Mouse (Mus musculus) neural tube, embryonic 14.5 days (tissue): ENCODE data around the gene R3hcc1l. TPM values are rescaled to one million over a fixed set of nuclear protein-coding genes. Genes with fewer than 3 reads are reported as not detected.
A peak's percentile ranks its signal among the peaks of the same experiment; 100 is the strongest.

ENCODE experiments used
- ATAC-seq: fragments of 200-750 bp; cut with Nextera tagmentation; 2 replicates; pipeline ENCODE4 v1.8.0; 2017; ENCODE audit warnings: low read depth, mild to moderate bottlenecking, moderate TSS enrichment, moderate library complexity
- H3K27ac ChIP-seq: fragments of 300-500 bp; sonication (generic); 2 replicates; pipeline ENCODE4 v1.5.1; 2014; ENCODE audit warnings: low read depth, mild to moderate bottlenecking, control low read depth, low read length, moderate library complexity, mixed read lengths
- H3K27me3 ChIP-seq: fragments of 300-500 bp; sonication (generic); 2 replicates; pipeline ENCODE4 v1.6.1; 2014; ENCODE audit warnings: low read length; ENCODE audit not compliant: control insufficient read depth, insufficient read depth
- H3K36me3 ChIP-seq: fragments of 300-500 bp; sonication (generic); 2 replicates; pipeline ENCODE4 v1.6.1; 2014; ENCODE audit warnings: low read length, mixed read lengths; ENCODE audit not compliant: control insufficient read depth, insufficient read depth
- H3K4me1 ChIP-seq: fragments of 300-500 bp; sonication (generic); 2 replicates; pipeline ENCODE4 v1.6.1; 2014; ENCODE audit warnings: low read length; ENCODE audit not compliant: control insufficient read depth, insufficient read depth
- H3K4me2 ChIP-seq: fragments of 300-500 bp; sonication (generic); 2 replicates; pipeline ENCODE4 v1.6.1; 2014; ENCODE audit warnings: mild to moderate bottlenecking, low read depth, low read length, control low read depth
- H3K4me3 ChIP-seq: fragments of 300-500 bp; sonication (generic); 2 replicates; pipeline ENCODE4 v1.5.1; 2014; ENCODE audit warnings: low read depth, low read length, control low read depth, mixed read lengths
- H3K9ac ChIP-seq: fragments of 300-500 bp; sonication (generic); replicated peaks from 2 replicates; pipeline ENCODE4 v1.6.1; 2014; ENCODE audit warnings: low read depth, mild to moderate bottlenecking, control low read depth, low read length, mixed read lengths
- H3K9me3 ChIP-seq: fragments of 300-500 bp; sonication (generic); 2 replicates; pipeline ENCODE4 v1.6.1; 2016; ENCODE audit warnings: low read length; ENCODE audit not compliant: control insufficient read depth
- WGBS: fragments of 180-500 bp; shearing (Covaris S2); extraction: QIAGEN DNeasy Blood & Tissue Kit; methylation state at CpG from one replicate; pipeline ENCODE4 v1.1.7; 2014; 5-methylcytosine and 5-hydroxymethylcytosine counted together
- polyA plus RNA-seq: library from polyadenylated mRNA; unstranded; fragments of >200 nt; fragmentation: Nextera tagmentation; extraction: Ambion mirVana; gene quantifications from 2 replicates; pipeline ENCODE4 v1.2.1, GENCODE M21; 2014

Gene R3hcc1l
- polyA plus RNA-seq: 12.7 and 16.7 TPM in 2 replicates

- peak within 1 kb of the TSS; percentile 78 for H3K9ac ChIP-seq
- peak within 1 kb of the TSS; percentile 65 for H3K4me2 ChIP-seq
- under 1% methylated on average over 59 of the region's 59 CpGs for WGBS
- H3K4me3 ChIP-seq: peak within 1 kb of the TSS; percentile 80
- peak within 1 kb of the TSS; percentile 65 for H3K27ac ChIP-seq
- no peaks in the 10 kb centered on the region for H3K36me3 ChIP-seq
- ATAC-seq: peak; percentile 96
- H3K9me3 ChIP-seq: no peaks in the 10 kb centered on the region
- peaks cover 11% of the 10 kb centered on the region; the same call in 1 of the 2 replicates for H3K4me1 ChIP-seq
- H3K27me3 ChIP-seq: no peaks in the 10 kb centered on the region
Measured at GRCm38 (mm10) chr19:42518620-42519310, at the start of gene R3hcc1l. R3hcc1l (plus strand) TSS chr19:42518759.

DNA sequence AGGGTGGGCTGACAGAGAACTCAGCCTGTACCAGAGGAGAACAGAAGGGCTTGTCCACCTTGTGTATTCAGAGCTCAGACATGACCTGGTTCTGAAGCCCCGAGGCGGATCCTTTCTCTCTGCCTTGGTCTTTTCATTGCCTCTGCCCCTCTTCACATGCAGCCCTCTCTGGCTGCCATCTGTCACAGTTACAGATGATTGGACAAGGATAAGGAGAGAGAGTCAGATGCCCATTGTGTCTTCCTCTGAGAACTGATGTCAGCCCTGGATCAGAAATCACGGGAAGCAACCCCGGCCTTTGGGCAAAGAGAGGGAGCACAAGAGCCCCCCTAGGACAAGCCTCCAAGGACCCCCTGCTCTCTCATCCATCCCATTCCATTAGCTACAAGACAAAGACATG, 47.0 kb upstream of the R3hcc1l start:
- Histone ChIP-seq H3K4me2 (no peak overlapping the region), H3K9ac (no peak overlapping the region), H3K27me3 (no peaks in the 10 kb centered on the region), H3K36me3 (no peaks in the 10 kb centered on the region), H3K9me3 (no peaks in the 10 kb centered on the region), H3K4me1 (no peaks in the 10 kb centered on the region), H3K27ac (no peak overlapping the region), H3K4me3 (no peak overlapping the region)
- WGBS: 40% methylated on average over 4 of the region's 4 CpGs
- no peak for ATAC-seq

DNA sequence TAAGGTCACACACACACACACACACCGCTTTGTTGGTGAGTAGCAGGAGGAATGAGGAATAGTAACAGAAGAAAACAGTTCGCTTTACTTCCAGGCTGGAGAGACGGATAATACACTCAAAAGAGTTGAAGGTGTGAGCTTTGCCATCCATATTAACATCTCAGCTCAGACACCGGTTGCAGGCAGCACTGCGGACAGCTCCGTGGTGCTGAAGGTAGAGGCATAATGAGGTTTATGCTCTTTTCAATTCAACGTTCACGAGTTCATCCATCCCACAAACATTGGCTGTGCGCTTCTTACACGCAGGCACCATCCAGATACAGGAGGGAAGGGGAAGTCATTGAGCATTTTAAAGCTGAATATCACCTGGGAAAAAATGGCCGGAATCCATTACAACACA, 45.7 kb upstream of the R3hcc1l start:
- H3K4me2 ChIP-seq: no peak overlapping the region
- H3K36me3 ChIP-seq: no peaks in the 10 kb centered on the region
- no peak for ATAC-seq
- H3K27me3 ChIP-seq: no peaks in the 10 kb centered on the region
- no peak overlapping the region for H3K4me3 ChIP-seq
- H3K27ac ChIP-seq: no peak overlapping the region
- no peaks in the 10 kb centered on the region for H3K9me3 ChIP-seq
- H3K9ac ChIP-seq: no peak overlapping the region
- WGBS: 34% methylated on average over 11 of the region's 11 CpGs
- no peaks in the 10 kb centered on the region for H3K4me1 ChIP-seq

- Histone ChIP-seq H3K9ac (no peak overlapping the region), H3K36me3 (no peaks in the 10 kb centered on the region), H3K4me2 (no peak overlapping the region), H3K27ac (no peak overlapping the region), H3K27me3 (no peaks in the 10 kb centered on the region), H3K4me1 (0 out of 2 replicates have a peak, but pooled peaks cover 2% of the 10 kb centered on the region), H3K9me3 (no peaks in the 10 kb centered on the region), H3K4me3 (no peak overlapping the region)
- 77% methylated on average over 5 of the region's 5 CpGs for WGBS
- ATAC-seq: no peak
Measured at GRCm38 (mm10) chr19:42477769-42478168, 40.8 kb upstream of the R3hcc1l start.

- no peak overlapping the region for H3K27ac ChIP-seq
- 0 out of 2 replicates have a peak, but pooled peaks cover 2% of the 10 kb centered on the region for H3K4me1 ChIP-seq
- no peak overlapping the region for H3K9ac ChIP-seq
- H3K36me3 ChIP-seq: no peaks in the 10 kb centered on the region
- H3K9me3 ChIP-seq: no peaks in the 10 kb centered on the region
- H3K4me2 ChIP-seq: no peak overlapping the region
- ATAC-seq: peak; percentile 11; the same call in 1 of the 2 replicates
- 48% methylated on average over 12 of the region's 12 CpGs for WGBS
- H3K4me3 ChIP-seq: no peak overlapping the region
- no peaks in the 10 kb centered on the region for H3K27me3 ChIP-seq
Measured at GRCm38 (mm10) chr19:42478303-42478702, 40.3 kb upstream of the R3hcc1l start.

DNA sequence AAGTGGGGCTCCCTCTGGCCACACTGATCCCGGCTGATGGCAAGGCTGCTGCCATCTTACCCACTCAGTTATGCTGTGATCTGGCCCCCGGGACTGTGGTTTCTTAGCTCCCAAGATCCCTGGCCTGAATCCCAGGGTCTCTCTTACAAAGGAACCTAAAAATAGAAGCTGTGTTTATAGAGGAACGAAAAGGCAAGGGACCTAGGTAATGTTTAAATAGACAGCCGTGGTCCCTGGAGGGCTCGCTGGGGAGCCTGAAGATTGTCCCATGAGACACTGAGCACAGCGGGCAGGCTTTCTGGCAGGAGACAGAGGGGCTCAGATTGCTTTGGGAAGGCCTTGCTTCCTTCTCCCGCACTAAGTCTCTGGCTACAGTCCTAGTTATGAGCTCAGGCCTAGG, 33.1 kb upstream of the R3hcc1l start:
- H3K9ac ChIP-seq: no peak overlapping the region
- H3K27me3 ChIP-seq: no peaks in the 10 kb centered on the region
- no peaks in the 10 kb centered on the region for H3K36me3 ChIP-seq
- no peak overlapping the region for H3K27ac ChIP-seq
- no peak for ATAC-seq
- H3K4me2 ChIP-seq: no peak overlapping the region
- no peaks in the 10 kb centered on the region for H3K4me1 ChIP-seq
- H3K4me3 ChIP-seq: no peak overlapping the region
- H3K9me3 ChIP-seq: no peaks in the 10 kb centered on the region
- WGBS: 62% methylated on average over 7 of the region's 7 CpGs

DNA sequence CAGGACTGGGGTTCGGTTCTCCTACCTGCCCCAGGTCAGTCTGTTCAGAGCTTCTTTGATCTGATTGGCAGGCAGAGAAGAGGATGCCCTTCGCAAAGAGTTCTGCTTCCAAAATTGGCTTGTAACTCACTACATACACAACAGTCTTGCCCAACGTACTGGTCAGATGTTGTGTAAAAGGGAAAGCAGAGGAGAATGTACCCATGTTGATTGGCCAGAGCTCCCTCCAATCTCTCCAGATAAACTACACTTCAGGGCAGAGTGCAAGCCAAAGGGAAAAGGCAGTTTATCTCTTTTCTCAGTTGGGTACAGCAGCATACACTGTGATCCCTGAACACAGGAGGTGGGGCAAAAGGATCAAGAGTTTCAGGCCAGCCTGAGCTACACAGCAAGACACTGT, 31.3 kb upstream of the R3hcc1l start:
- no peak overlapping the region for H3K27ac ChIP-seq
- H3K27me3 ChIP-seq: no peaks in the 10 kb centered on the region
- ATAC-seq: no peak
- H3K4me3 ChIP-seq: no peak overlapping the region
- no peak overlapping the region for H3K4me2 ChIP-seq
- H3K9ac ChIP-seq: no peak overlapping the region
- H3K36me3 ChIP-seq: no peaks in the 10 kb centered on the region
- no peaks in the 10 kb centered on the region for H3K4me1 ChIP-seq
- no peaks in the 10 kb centered on the region for H3K9me3 ChIP-seq
- WGBS: 90% methylated on average over 3 of the region's 3 CpGs

DNA sequence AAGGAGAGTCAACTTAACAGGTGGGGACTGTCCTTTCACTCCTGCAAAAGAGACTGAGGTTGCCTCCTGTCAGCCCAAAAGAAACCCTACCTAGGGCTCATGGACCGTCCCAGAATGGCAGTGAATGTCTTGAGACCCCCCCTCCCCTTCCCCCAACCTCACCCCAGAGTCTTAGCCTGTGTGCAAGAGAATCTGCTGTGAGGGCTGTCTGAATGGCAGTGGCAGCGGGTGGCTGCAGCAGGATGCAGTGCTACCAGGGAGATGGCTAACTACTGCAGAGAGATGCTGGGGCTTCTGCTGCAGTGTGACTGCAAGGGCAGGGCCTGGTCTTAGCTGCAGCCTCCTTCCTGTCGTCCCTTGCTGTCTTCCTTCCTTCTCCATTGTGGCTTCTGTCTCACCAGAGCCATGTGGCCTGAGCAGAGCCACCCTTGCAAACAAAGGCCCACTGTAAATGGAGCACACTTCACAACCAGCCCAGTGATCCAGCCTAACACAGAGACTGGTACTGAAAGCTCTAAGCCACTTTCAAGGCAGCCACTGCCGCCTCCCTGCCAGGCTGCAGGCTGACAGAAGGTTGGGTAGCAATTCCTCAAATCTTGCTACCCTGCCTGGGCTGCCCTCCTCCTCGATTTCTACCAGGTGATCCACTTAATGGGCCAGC, 25.2 kb upstream of the R3hcc1l start:
- WGBS: 38% methylated on average over 5 of the region's 5 CpGs
- no peak overlapping the region for H3K9ac ChIP-seq
- 0 out of 2 replicates have a peak, but pooled peaks cover 4% of the 10 kb centered on the region for H3K4me1 ChIP-seq
- H3K27me3 ChIP-seq: no peaks in the 10 kb centered on the region
- 0 out of 2 replicates have a peak, but pooled peaks have one; percentile 46 for ATAC-seq
- no peaks in the 10 kb centered on the region for H3K36me3 ChIP-seq
- H3K4me3 ChIP-seq: no peak overlapping the region
- no peak overlapping the region for H3K4me2 ChIP-seq
- no peak overlapping the region for H3K27ac ChIP-seq
- H3K9me3 ChIP-seq: no peaks in the 10 kb centered on the region

DNA sequence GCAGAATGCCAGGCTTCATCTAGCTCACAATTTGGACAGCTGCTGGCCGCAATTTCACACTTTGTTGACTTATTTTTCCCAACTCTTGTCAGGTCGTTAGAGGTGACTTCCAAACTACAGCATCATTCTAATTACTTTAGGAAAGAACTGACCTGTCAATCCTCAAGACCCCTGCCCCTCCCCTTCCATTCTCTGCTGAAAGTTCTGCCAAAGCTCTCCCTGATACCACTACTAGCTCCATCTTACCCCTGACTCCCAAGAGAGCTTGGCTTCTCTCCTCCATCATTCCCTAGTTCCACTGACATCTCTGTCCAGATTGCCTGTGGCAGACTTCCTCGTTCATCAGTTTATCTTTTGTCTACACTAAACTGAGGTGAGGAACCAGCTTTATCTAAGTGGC, 14.4 kb upstream of the R3hcc1l start:
- Histone ChIP-seq H3K27me3 (no peaks in the 10 kb centered on the region), H3K4me1 (no peaks in the 10 kb centered on the region), H3K36me3 (no peaks in the 10 kb centered on the region), H3K4me3 (no peak overlapping the region), H3K9ac (no peak overlapping the region), H3K9me3 (no peaks in the 10 kb centered on the region), H3K27ac (no peak overlapping the region), H3K4me2 (no peak overlapping the region)
- ATAC-seq: no peak
- 77% methylated on average over 3 of the region's 3 CpGs for WGBS
